Mouse (Mus musculus) CH12.LX (cell line): ENCODE data around the gene Rapgef2. TPM values are rescaled to one million over a fixed set of nuclear protein-coding genes. Genes with fewer than 3 reads are reported as not detected.

Experiments used
- DNase-seq: peaks from one replicate; pipeline ENCODE4 v3.0.0-alpha.2; 2013; ENCODE audit errors: extremely low read depth
- H3K27ac ChIP-seq: 2 replicates; pipeline ENCODE4 v1.5.1; 2012; ENCODE audit warnings: low read depth, mild to moderate bottlenecking, control low read depth, moderate library complexity; ENCODE audit not compliant: insufficient read depth
- H3K27me3 ChIP-seq: replicated peaks from 2 replicates; pipeline ENCODE3; 2012; ENCODE audit warnings: inconsistent platforms
- H3K36me3 ChIP-seq, 2 experiments: replicated peaks in 1 of 2; 2 replicates each; pipeline versions ENCODE3 to v1.6.1; 2012; ENCODE audit warnings: inconsistent platforms in 1 of 2, low read length in 1 of 2, mild to moderate bottlenecking in 1 of 2, mixed read lengths in 1 of 2, moderate library complexity in 1 of 2; ENCODE audit not compliant: control insufficient read depth in 1 of 2, insufficient read depth in 1 of 2
- H3K4me1 ChIP-seq, 2 experiments: 2 replicates each; pipeline ENCODE4 v1.6.1; 2012; ENCODE audit warnings: inconsistent platforms in 1 of 2, moderate library complexity in 1 of 2; ENCODE audit not compliant: insufficient read depth in 2 of 2, control insufficient read depth in 1 of 2
- H3K4me2 ChIP-seq: 2 replicates; pipeline ENCODE4 v1.6.1; 2012; ENCODE audit warnings: low read depth, mild to moderate bottlenecking, control low read depth; ENCODE audit not compliant: poor library complexity, insufficient read depth, severe bottlenecking
- H3K4me3 ChIP-seq, 3 experiments: fragments of 150-350 bp in 1 of 3; sonication (generic) in 1 of 3; replicated peaks in 1 of 3; 2 replicates each; pipeline versions ENCODE3 to v1.5.1; 2011 to 2012; ENCODE audit warnings: low read depth in 2 of 3, low read length in 2 of 3, mild to moderate bottlenecking in 2 of 3, moderate library complexity in 2 of 3, control low read depth in 1 of 3, improper control_type of control experiment in 1 of 3, inconsistent platforms in 1 of 3, mixed read lengths in 1 of 3; ENCODE audit not compliant: poor library complexity in 1 of 3
- H3K79me2 ChIP-seq: replicated peaks from 2 replicates; pipeline ENCODE4 v1.6.1; 2012; ENCODE audit warnings: mild to moderate bottlenecking, moderate library complexity; ENCODE audit not compliant: control insufficient read depth, poor library complexity, insufficient read depth, severe bottlenecking; ENCODE audit errors: extremely low read depth
- H3K9ac ChIP-seq: 2 replicates; pipeline ENCODE4 v1.6.1; 2012; ENCODE audit warnings: low read depth, mild to moderate bottlenecking, control low read depth, moderate library complexity; ENCODE audit not compliant: insufficient read depth
- H3K9me3 ChIP-seq: replicated peaks from 2 replicates; pipeline ENCODE3; 2012; ENCODE audit warnings: low read length, inconsistent platforms, mixed read lengths
- CHD1 ChIP-seq: IDR thresholded peaks from 2 replicates; pipeline ENCODE4 v1.6.1; 2012; ENCODE audit warnings: low read depth, low read length, improper control_type of control experiment, inconsistent platforms
- CHD2 ChIP-seq: IDR thresholded peaks from 2 replicates; pipeline ENCODE4 v1.6.1; 2011; ENCODE audit warnings: low read length, improper control_type of control experiment
- CTCF ChIP-seq, 2 experiments: IDR thresholded peaks in 1 of 2; conservative IDR thresholded peaks in 1 of 2; 2 replicates each; pipeline ENCODE4 v1.5.1; 2011 to 2012; ENCODE audit warnings: low read depth in 2 of 2, low read length in 2 of 2, improper control_type of control experiment in 1 of 2, inconsistent platforms in 1 of 2, mild to moderate bottlenecking in 1 of 2, moderate library complexity in 1 of 2
- EP300 ChIP-seq: IDR thresholded peaks from 2 replicates; pipeline ENCODE4 v1.6.1; 2011; ENCODE audit warnings: low read length, improper control_type of control experiment
- ETS1 ChIP-seq: conservative IDR thresholded peaks from 2 replicates; pipeline ENCODE4 v1.6.1; 2012; ENCODE audit warnings: low read depth, mild to moderate bottlenecking, inconsistent platforms, low read length, improper control_type of control experiment, moderate library complexity
- GABPA ChIP-seq: IDR thresholded peaks from 2 replicates; pipeline ENCODE4 v1.6.1; 2012; ENCODE audit warnings: low read depth, low read length, improper control_type of control experiment, inconsistent platforms; ENCODE audit not compliant: insufficient replicate concordance
- IRF4 ChIP-seq: IDR thresholded peaks from 2 replicates; pipeline ENCODE4 v1.6.1; 2014; ENCODE audit warnings: low read depth, mild to moderate bottlenecking, inconsistent platforms, low read length, improper control_type of control experiment
- KAT2A ChIP-seq: IDR thresholded peaks from 2 replicates; pipeline ENCODE4 v1.6.1; 2012; ENCODE audit warnings: low read length, improper control_type of control experiment, inconsistent platforms; ENCODE audit not compliant: insufficient replicate concordance
- MAZ ChIP-seq: IDR thresholded peaks from 2 replicates; pipeline ENCODE4 v1.6.1; 2012; ENCODE audit warnings: low read depth, mild to moderate bottlenecking, inconsistent platforms, low read length, improper control_type of control experiment, moderate library complexity
- MEF2A ChIP-seq: IDR thresholded peaks from 2 replicates; pipeline ENCODE4 v1.6.1; 2014; ENCODE audit warnings: low read depth, mild to moderate bottlenecking, inconsistent platforms, low read length, improper control_type of control experiment, borderline replicate concordance
- MYC ChIP-seq: IDR thresholded peaks from 2 replicates; pipeline ENCODE4 v1.6.1; 2011; ENCODE audit warnings: low read depth, mild to moderate bottlenecking, improper control_type of control experiment, low read length
- NELFE ChIP-seq: IDR thresholded peaks from 2 replicates; pipeline ENCODE4 v1.6.1; 2011; ENCODE audit warnings: low read depth, low read length, improper control_type of control experiment
- NRF1 ChIP-seq: IDR thresholded peaks from 2 replicates; pipeline ENCODE4 v1.6.1; 2014; ENCODE audit warnings: low read depth, mild to moderate bottlenecking, inconsistent platforms, low read length, improper control_type of control experiment, moderate library complexity
- PAX5 ChIP-seq: IDR thresholded peaks from 2 replicates; pipeline ENCODE4 v1.6.1; 2012; ENCODE audit warnings: low read length, inconsistent platforms, mixed read lengths
- POLR2A ChIP-seq: IDR thresholded peaks from 2 replicates; pipeline ENCODE4 v1.6.1; 2011; ENCODE audit warnings: low read depth, mild to moderate bottlenecking, improper control_type of control experiment, low read length
- RAD21 ChIP-seq: IDR thresholded peaks from 2 replicates; pipeline ENCODE4 v1.6.1; 2011; ENCODE audit warnings: low read depth, mild to moderate bottlenecking, low read length, improper control_type of control experiment, moderate library complexity
- SIN3A ChIP-seq: IDR thresholded peaks from 2 replicates; pipeline ENCODE4 v1.6.1; 2012; ENCODE audit warnings: low read length, improper control_type of control experiment, inconsistent platforms
- TCF12 ChIP-seq: IDR thresholded peaks from 2 replicates; pipeline ENCODE4 v1.6.1; 2014; ENCODE audit warnings: low read depth, mild to moderate bottlenecking, inconsistent platforms, low read length, improper control_type of control experiment
- USF2 ChIP-seq: conservative IDR thresholded peaks from 2 replicates; pipeline ENCODE4 v1.6.1; 2011; ENCODE audit warnings: low read depth, low read length, improper control_type of control experiment
- ZKSCAN1 ChIP-seq: IDR thresholded peaks from 2 replicates; pipeline ENCODE4 v1.6.1; 2012; ENCODE audit warnings: low read depth, inconsistent platforms, low read length, improper control_type of control experiment, borderline replicate concordance
- dilution Hi-C: fragments of 300-500 bp; cut with MboI; formaldehyde crosslinking; loops from 2 replicates; pipeline ENCODE4 v1.14.3; 2020; ENCODE audit warnings: low sequenced_read_pairs; ENCODE audit not compliant: extremely low pct_unique_long_range_greater_than_20kb, extremely low pct_ligation_motif_present
- in situ Hi-C: fragments of 300-500 bp; cut with MboI; formaldehyde crosslinking; loops from 3 replicates; pipeline ENCODE4 v1.14.3; 2019; ENCODE audit warnings: low sequenced_read_pairs, low pct_ligation_motif_present, low pct_unique_long_range_greater_than_20kb, mixed read lengths
- polyA plus RNA-seq: library from polyadenylated mRNA; unstranded; fragments of >175 nt; gene quantifications from 2 replicates; pipeline ENCODE4 v1.2.1, GENCODE M21; 2012; ENCODE audit warnings: low read depth; ENCODE audit not compliant: insufficient read length
- total RNA-seq, 2 experiments: library from RNA; depleted of rRNA; stranded (reverse); fragments of 300-350 nt in 1 of 2; fragments of >200 nt in 1 of 2; gene quantifications; 2 replicates each; pipeline ENCODE4 v1.2.3; 2012 to 2014

Gene Rapgef2
- total and polyA plus RNA-seq, 3 experiments, result 0.72 to 3.1 (median 2.6) TPM

DNA sequence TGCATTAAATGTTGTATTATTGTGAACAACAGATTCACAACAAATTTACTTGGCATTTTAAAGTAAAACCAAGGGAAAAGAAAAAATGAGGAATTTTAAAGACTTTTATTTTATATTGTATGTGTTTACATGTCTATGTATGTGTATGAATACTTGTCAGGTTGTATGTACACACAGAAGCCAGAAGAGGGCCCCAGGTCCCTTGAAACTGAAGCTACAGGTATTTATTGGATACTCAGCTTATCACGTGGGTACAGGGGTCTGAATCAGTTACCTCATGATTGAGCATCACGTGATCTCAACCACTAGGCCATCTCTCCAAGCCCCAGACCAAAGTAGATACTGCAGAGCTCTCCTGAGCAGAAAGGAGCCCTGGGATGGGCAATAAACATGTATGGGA is 180.0 kb downstream of the Rapgef2 start:
- Histone ChIP-seq H3K4me1 (no peaks in the 10 kb centered on the region), H3K4me3 (no peak overlapping the region), H3K79me2 (no peaks in the 10 kb centered on the region), H3K27ac (no peak overlapping the region), H3K36me3 (peaks cover 0 to 13% of the 10 kb centered on the region in 2 experiments), H3K9ac (no peak overlapping the region), H3K4me2 (no peak overlapping the region), H3K27me3 (no peaks in the 10 kb centered on the region)
- DNase-seq, result peak; percentile 1
- no peak for TF ChIP-seq TCF12
- TF ChIP-seq RAD21, result no peak
- no peak for TF ChIP-seq USF2
- TF ChIP-seq KAT2A, result no peak
- TF ChIP-seq CTCF (conservative IDR thresholded peaks at IDR 0.05 in 1 of 2, IDR thresholded peaks at IDR 0.05 in 1 of 2; ENCODE audit: low read depth in 2 of 2, low read length in 2 of 2), result no peak
- TF ChIP-seq IRF4, result no peak
- TF ChIP-seq ZKSCAN1, result no peak
- TF ChIP-seq, all 38 proteins: peak for 0
- dilution Hi-C loops (no loop called here), in situ Hi-C loops (no loop called here)
- H3K9me3 ChIP-seq, result peaks cover 1% of the 10 kb centered on the region

DNA sequence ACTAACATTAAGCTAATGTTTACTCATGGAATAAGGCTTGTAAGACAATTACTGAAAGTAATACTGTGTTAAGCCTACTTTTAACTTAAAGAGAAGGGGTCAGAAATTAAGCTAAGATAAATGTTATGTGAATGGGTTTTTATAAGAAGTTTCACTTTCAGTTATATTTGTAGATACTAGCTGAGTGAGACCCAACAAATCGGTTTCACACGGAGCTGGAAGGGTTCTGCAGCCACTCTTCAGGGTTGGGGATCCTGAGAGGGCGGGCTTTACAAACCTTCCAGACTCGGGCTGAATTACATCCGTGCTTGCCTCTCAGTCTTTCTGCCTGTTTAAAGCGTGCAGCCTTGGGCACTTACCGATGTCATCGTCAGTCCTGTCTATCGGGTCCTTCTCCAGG is 182.7 kb downstream of the Rapgef2 start:
- TF ChIP-seq CTCF (conservative IDR thresholded peaks at IDR 0.05 in 1 of 2, IDR thresholded peaks at IDR 0.05 in 1 of 2; ENCODE audit: low read depth in 2 of 2, low read length in 2 of 2), result no peak
- no peak for TF ChIP-seq RAD21
- no peak for TF ChIP-seq MYC
- TF ChIP-seq MEF2A, result no peak
- TF ChIP-seq IRF4, result no peak
- no peak for TF ChIP-seq EP300
- TF ChIP-seq NELFE, result no peak
- no peak for TF ChIP-seq CHD2
- TF ChIP-seq POLR2A, result no peak
- no peak for TF ChIP-seq NRF1
- no peak for TF ChIP-seq CHD1
- no peak for TF ChIP-seq ETS1
- no peak for TF ChIP-seq MAZ
- no peak for TF ChIP-seq PAX5
- no peak for TF ChIP-seq GABPA
- no peak for TF ChIP-seq USF2
- no peak for TF ChIP-seq SIN3A
- Histone ChIP-seq H3K4me3 (no peak overlapping the region), H3K79me2 (no peaks in the 10 kb centered on the region), H3K9ac (no peak overlapping the region), H3K4me1 (no peaks in the 10 kb centered on the region), H3K4me2 (no peak overlapping the region), H3K27me3 (no peaks in the 10 kb centered on the region), H3K27ac (no peak overlapping the region), H3K9me3 (peaks cover 1% of the 10 kb centered on the region), H3K36me3 (peaks cover 0 to 18% of the 10 kb centered on the region in 2 experiments)
- in situ Hi-C loops, result no loop called here
- dilution Hi-C loops, result no loop called here
- DNase-seq, result no peak
